Mouse (Mus musculus): ENCODE data around the gene Twistnb.

The Twistnb gene

GRCm38 (mm10) chr12:33429387-33430160 is at the start of gene Twistnb:
Gene Twistnb, plus strand, starts transcription at chr12:33429635.
- peak; percentile 97 for DNase-seq

- DNase-seq = peak; percentile 78
Measured at GRCm38 (mm10) chr12:33388842-33389241, 40.6 kb upstream of the Twistnb start.

- DNase-seq = no peak
Measured at GRCm38 (mm10) chr12:33390844-33391560, 38.4 kb upstream of the Twistnb start.

GRCm38 (mm10) chr12:33394804-33395623 is 34.4 kb upstream of the Twistnb start, which contains the start of gene Efcab10:
Gene Efcab10, plus strand, starts transcription at chr12:33394854.
- DNase-seq = peak; percentile 67

GRCm38 (mm10) chr12:33403265-33403693 is 26.2 kb upstream of the Twistnb start:
- DNase-seq = peak; percentile 49

GRCm38 (mm10) chr12:33404996-33405395 is 24.4 kb upstream of the Twistnb start:
- DNase-seq = no peak

GRCm38 (mm10) chr12:33405398-33406026 is 23.9 kb upstream of the Twistnb start:
- DNase-seq = peak; percentile 18

- DNase-seq = no peak
Measured at GRCm38 (mm10) chr12:33411580-33412151, 17.8 kb upstream of the Twistnb start.

GRCm38 (mm10) chr12:33424329-33424728 is 5.1 kb upstream of the Twistnb start:
- peak; percentile 64 for DNase-seq

GRCm38 (mm10) chr12:33427293-33427692 is 2.1 kb upstream of the Twistnb start:
- no peak for DNase-seq

GRCm38 (mm10) chr12:33427726-33428125 is 1.7 kb upstream of the Twistnb start:
- no peak for DNase-seq

- DNase-seq = no peak
Measured at GRCm38 (mm10) chr12:33433812-33434211, 4.4 kb downstream of the Twistnb start.

GRCm38 (mm10) chr12:33434758-33435157 is 5.3 kb downstream of the Twistnb start:
- DNase-seq = no peak

GRCm38 (mm10) chr12:33455418-33455817 is 26.0 kb downstream of the Twistnb start:
- DNase-seq = no peak

GRCm38 (mm10) chr12:33456242-33456641 is 26.8 kb downstream of the Twistnb start:
- DNase-seq = no peak

GRCm38 (mm10) chr12:33480975-33481374 is 51.5 kb downstream of the Twistnb start:
- DNase-seq = no peak

GRCm38 (mm10) chr12:33482931-33483330 is 53.5 kb downstream of the Twistnb start:
- DNase-seq = no peak
